Mouse (Mus musculus) thymus, adult 18-20 months (tissue): ENCODE measurements around the gene Sec1.

Experiments
- DNase-seq, 2 experiments: peaks; one replicate each; pipeline ENCODE4 v3.0.0; 2022; ENCODE audit warnings: mixed read lengths in 2 of 2

The Sec1 gene

GRCm38 (mm10) chr7:45716952-45717917 lies 23.0 kb upstream of the Sec1 start:
- no peak for DNase-seq

- DNase-seq = no peak
Observed at GRCm38 (mm10) chr7:45716460-45716857, 22.3 kb upstream of the Sec1 start.

GRCm38 (mm10) chr7:45715741-45716459 lies 21.7 kb upstream of the Sec1 start:
- DNase-seq = peak in 1 of 2 experiments; percentile 22

GRCm38 (mm10) chr7:45715090-45715708 lies 21.0 kb upstream of the Sec1 start, which contains the start of gene Rpl18:
Rpl18 (plus strand) TSS chr7:45715457.
- DNase-seq = peak; percentile 98

- DNase-seq = no peak
Observed at GRCm38 (mm10) chr7:45714630-45715089, 20.5 kb upstream of the Sec1 start.

- no peak for DNase-seq
Observed at GRCm38 (mm10) chr7:45713881-45714520, 19.8 kb upstream of the Sec1 start.

GRCm38 (mm10) chr7:45713396-45713795 lies 19.2 kb upstream of the Sec1 start:
- DNase-seq = no peak

GRCm38 (mm10) chr7:45712022-45712757 lies 18.0 kb upstream of the Sec1 start:
- DNase-seq = peak in 1 of 2 experiments; percentile 14

- DNase-seq = no peak
Observed at GRCm38 (mm10) chr7:45711316-45712021, 17.3 kb upstream of the Sec1 start.

GRCm38 (mm10) chr7:45710477-45711191 lies 16.4 kb upstream of the Sec1 start:
- no peak for DNase-seq

- DNase-seq = no peak
Observed at GRCm38 (mm10) chr7:45709677-45710355, 15.6 kb upstream of the Sec1 start.

GRCm38 (mm10) chr7:45709036-45709435 lies 14.8 kb upstream of the Sec1 start:
- peak in 1 of 2 experiments; percentile 14 for DNase-seq

GRCm38 (mm10) chr7:45708221-45708761 lies 14.1 kb upstream of the Sec1 start:
- no peak for DNase-seq

- DNase-seq = peak; percentile 86 to 92
Observed at GRCm38 (mm10) chr7:45707375-45707967, 13.3 kb upstream of the Sec1 start.

GRCm38 (mm10) chr7:45706721-45707241 lies 12.6 kb upstream of the Sec1 start:
- peak; percentile 83 to 86 for DNase-seq

- DNase-seq = peak; percentile 56 to 70
Observed at GRCm38 (mm10) chr7:45705873-45706281, 11.7 kb upstream of the Sec1 start.

GRCm38 (mm10) chr7:45705443-45705864 lies 11.3 kb upstream of the Sec1 start:
- DNase-seq = peak in 1 of 2 experiments; percentile 42

GRCm38 (mm10) chr7:45704730-45705442 lies 10.7 kb upstream of the Sec1 start, which contains the start of gene Dbp:
Dbp (plus strand) TSS chr7:45705088.
- peak; percentile 99 to 100 for DNase-seq
